Mouse (Mus musculus) neural tube, embryonic 11.5 days (tissue): ENCODE results near the gene Qser1. TPM values are rescaled to one million over a fixed set of nuclear protein-coding genes. Genes with fewer than 3 reads are reported as not detected.
A peak's percentile ranks its signal among the peaks of the same experiment; 100 is the strongest.
"Not testable (repeated sequence)": the region's sequence is repeated elsewhere in the genome, so short reads cannot be mapped to it uniquely, and the experiment has no call there.

Experiments
- ATAC-seq: fragments of 200-750 bp; cut with Nextera tagmentation; 2 replicates; pipeline ENCODE4 v1.8.0; 2017; ENCODE audit warnings: moderate number of reproducible peaks, mild to moderate bottlenecking, moderate TSS enrichment, moderate library complexity; ENCODE audit not compliant: insufficient read depth, low FRiP score, low TSS enrichment
- DNase-seq: peaks from one replicate; pipeline ENCODE4 v3.0.0-alpha.2; 2015; ENCODE audit warnings: low spot score
- H3K27ac ChIP-seq: fragments of 300-500 bp; sonication (generic); 2 replicates; pipeline ENCODE4 v1.5.1; 2014; ENCODE audit warnings: low read depth, mild to moderate bottlenecking, low read length
- H3K27me3 ChIP-seq: fragments of 300-500 bp; sonication (generic); 2 replicates; pipeline ENCODE4 v1.6.1; 2014; ENCODE audit warnings: mild to moderate bottlenecking, low read length, mixed read lengths; ENCODE audit not compliant: control insufficient read depth, insufficient read depth
- H3K36me3 ChIP-seq: fragments of 300-500 bp; sonication (generic); 2 replicates; pipeline ENCODE4 v1.6.1; 2014; ENCODE audit warnings: mild to moderate bottlenecking, low read length, moderate library complexity, mixed read lengths; ENCODE audit not compliant: control insufficient read depth, insufficient read depth
- H3K4me1 ChIP-seq: fragments of 300-500 bp; sonication (generic); 2 replicates; pipeline ENCODE4 v1.6.1; 2014; ENCODE audit warnings: low read length, mixed read lengths; ENCODE audit not compliant: control insufficient read depth, insufficient read depth
- H3K4me2 ChIP-seq: fragments of 300-500 bp; sonication (generic); 2 replicates; pipeline ENCODE4 v1.6.1; 2014; ENCODE audit warnings: low read depth, mild to moderate bottlenecking, moderate library complexity
- H3K4me3 ChIP-seq: fragments of 300-500 bp; sonication (generic); 2 replicates; pipeline ENCODE4 v1.5.1; 2014; ENCODE audit warnings: low read depth, low read length
- H3K9ac ChIP-seq: fragments of 300-500 bp; sonication (generic); 2 replicates; pipeline ENCODE4 v1.6.1; 2014; ENCODE audit warnings: mild to moderate bottlenecking, low read length
- H3K9me3 ChIP-seq: fragments of 300-500 bp; sonication (generic); 2 replicates; pipeline ENCODE4 v1.6.1; 2016; ENCODE audit warnings: low read length; ENCODE audit not compliant: control insufficient read depth
- WGBS: fragments of 180-500 bp; shearing (Covaris S2); extraction: QIAGEN DNeasy Blood & Tissue Kit; methylation state at CpG from one replicate; pipeline ENCODE4 v1.1.7; 2014; 5-methylcytosine and 5-hydroxymethylcytosine counted together
- polyA plus RNA-seq: library from polyadenylated mRNA; unstranded; fragments of >200 nt; fragmentation: Nextera tagmentation; extraction: Ambion mirVana; gene quantifications from 2 replicates; pipeline ENCODE4 v1.2.1, GENCODE M21; 2014

Qser1 gene
- polyA plus RNA-seq: 13.9 and 14.8 TPM in 2 replicates

DNA sequence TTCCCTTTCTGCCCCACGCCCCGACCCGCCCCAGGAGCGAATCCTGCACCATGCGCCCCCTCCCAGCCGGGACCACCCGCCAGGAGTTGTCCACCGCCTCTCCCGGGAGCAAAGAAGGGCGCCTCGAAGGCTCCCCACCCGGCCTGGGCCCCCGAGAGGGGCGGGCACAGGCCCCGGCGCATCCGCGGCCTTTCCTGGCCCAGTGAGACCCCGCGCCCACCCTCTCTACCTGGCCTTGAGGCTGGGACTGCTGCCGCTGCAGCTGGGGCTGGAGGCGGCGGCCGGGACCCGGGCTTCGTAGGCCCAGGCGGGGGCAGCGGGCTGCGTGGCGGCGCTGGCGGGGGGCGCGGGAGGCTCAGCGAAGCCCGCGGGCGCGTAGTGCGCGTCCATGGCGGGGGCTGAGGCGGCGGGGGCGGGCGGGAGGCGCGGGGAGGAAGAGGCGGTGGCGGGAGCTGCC is at the start of gene Qser1:
TSS of gene Qser1 (minus strand) at position 390 of the 457 bp plus-strand sequence.
- 0% methylated on average over 27 of the region's 50 CpGs for WGBS

DNA sequence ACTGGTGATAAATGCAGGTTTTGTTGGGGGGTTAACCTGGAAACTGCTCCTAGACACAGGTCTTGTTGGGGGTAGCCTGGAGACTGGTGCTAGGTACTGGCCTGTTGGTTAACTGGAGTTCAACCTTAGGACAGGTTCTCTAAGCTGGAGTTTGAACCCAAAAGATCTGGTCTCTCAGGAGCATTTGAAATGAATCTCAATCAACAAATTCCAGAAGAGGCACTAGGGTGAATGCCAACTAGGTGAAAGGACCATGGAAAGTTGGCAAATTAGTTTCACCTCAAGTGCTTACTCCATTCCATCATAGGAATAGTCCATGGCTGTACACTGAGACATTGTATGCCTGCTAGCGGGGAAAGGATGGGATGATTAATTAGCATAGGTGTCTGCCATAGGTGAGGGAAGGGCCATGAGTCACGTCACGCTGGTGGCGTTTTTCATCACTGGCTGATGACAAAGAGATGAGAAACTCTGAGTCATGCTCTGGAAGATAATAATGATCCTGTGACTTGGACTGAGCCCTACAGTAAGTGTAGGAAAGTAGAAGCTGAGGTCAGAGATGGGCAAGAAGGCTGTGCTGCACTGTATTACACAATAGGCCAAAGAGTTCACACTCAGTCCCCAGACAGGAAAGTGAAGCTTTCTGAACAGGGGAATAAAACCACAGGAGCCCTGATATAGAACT is 47.8 kb upstream of the Qser1 start:
- Histone ChIP-seq H3K27ac (no peak overlapping the region), H3K9me3 (no peaks in the 10 kb centered on the region), H3K36me3 (no peaks in the 10 kb centered on the region), H3K4me3 (no peak overlapping the region), H3K27me3 (no peaks in the 10 kb centered on the region), H3K9ac (no peak overlapping the region), H3K4me2 (no peak overlapping the region), H3K4me1 (no peaks in the 10 kb centered on the region)
- 90% methylated on average over 4 of the region's 4 CpGs for WGBS
- ATAC-seq: no peak
- DNase-seq: no peak

More for the DNA sequence above, at the start of gene Qser1:
- H3K27ac ChIP-seq: peak within 1 kb of the TSS; percentile 96
- peak; percentile 68 for DNase-seq
- H3K36me3 ChIP-seq: no peaks in the 10 kb centered on the region
- H3K4me2 ChIP-seq: peak within 1 kb of the TSS; percentile 59
- ATAC-seq: peak; percentile 77
- H3K9ac ChIP-seq: peak within 1 kb of the TSS; percentile 98
- peak within 1 kb of the TSS; percentile 84 for H3K4me3 ChIP-seq
- no peaks in the 10 kb centered on the region for H3K9me3 ChIP-seq
- H3K4me1 ChIP-seq: peaks cover 4% of the 10 kb centered on the region
- no peaks in the 10 kb centered on the region for H3K27me3 ChIP-seq

DNA sequence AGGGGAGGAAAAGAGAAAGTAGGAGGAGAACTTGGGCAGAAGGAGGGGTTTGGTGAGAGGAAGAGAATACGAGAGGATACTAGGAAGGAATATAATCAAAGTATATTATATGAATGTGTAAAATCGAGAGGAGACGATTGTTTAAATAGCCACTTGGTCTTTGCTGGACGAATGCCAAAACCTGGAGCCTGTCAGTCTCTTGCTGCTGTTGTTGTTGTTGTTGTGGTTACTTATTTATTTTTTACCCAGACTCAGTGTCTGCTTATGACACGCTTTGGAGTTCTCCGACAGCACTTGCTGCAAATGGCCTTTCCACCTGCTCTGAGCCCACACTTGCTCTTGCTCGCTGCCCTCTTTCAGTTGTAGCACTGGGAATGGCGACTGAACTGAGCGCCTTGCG is 43.9 kb upstream of the Qser1 start:
- ATAC-seq: no peak
- DNase-seq: no peak
- H3K4me2 ChIP-seq: no peak overlapping the region

DNA sequence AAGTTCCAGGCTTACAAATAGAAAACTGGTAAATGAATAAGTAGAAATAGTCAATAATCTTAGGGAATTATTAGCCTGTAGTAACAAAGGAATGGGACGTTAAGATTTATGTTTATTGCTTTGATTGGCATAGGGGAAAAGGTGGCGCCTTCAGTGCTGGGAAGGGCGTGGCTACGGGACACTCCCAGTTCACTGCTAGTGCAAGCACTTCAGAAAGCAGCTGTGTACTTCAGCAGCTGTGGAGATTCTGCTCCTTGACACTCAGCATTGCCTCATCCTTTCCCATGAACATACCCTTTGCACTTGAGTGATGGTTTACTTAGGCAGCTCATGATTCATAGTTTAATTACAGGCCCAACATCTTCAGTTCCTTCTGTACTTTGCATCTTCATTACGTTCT is 42.5 kb upstream of the Qser1 start:
- H3K9me3 ChIP-seq: no peaks in the 10 kb centered on the region
- WGBS: 74% methylated on average over 5 of the region's 5 CpGs
- DNase-seq: no peak

More for the DNA sequence above, 43.9 kb upstream of the Qser1 start:
- Histone ChIP-seq H3K4me1 (no peaks in the 10 kb centered on the region), H3K9ac (no peak overlapping the region), H3K27ac (no peak overlapping the region), H3K4me3 (no peak overlapping the region), H3K27me3 (no peaks in the 10 kb centered on the region), H3K9me3 (no peaks in the 10 kb centered on the region), H3K36me3 (no peaks in the 10 kb centered on the region)
- 88% methylated on average over 10 of the region's 10 CpGs for WGBS

DNA sequence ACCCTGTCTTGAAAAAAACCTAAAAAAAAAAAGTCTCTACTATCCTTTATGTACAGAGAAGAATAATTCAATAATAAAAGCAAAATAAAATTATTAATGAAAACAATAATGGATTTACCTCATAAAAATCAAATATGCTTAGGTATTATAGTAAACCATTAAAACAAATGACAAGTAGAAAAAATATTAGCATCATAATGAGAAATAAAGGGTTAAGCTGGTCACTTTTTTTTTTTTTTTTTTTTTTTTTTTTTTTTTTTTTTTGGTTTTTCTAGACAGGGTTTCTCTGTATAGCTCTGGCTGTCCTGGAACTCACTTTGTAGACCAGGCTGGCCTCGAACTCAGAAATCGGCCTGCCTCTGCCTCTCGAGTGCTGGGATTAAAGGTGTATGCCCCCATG is 41.5 kb upstream of the Qser1 start:
- H3K4me2 ChIP-seq, H3K4me1 ChIP-seq, H3K27ac ChIP-seq, H3K9ac ChIP-seq, ATAC-seq, H3K36me3 ChIP-seq, H3K9me3 ChIP-seq, DNase-seq, H3K27me3 ChIP-seq, H3K4me3 ChIP-seq: not testable (repeated sequence)
- WGBS: 94% methylated on average over 3 of the region's 3 CpGs

More for the DNA sequence above, 42.5 kb upstream of the Qser1 start:
- H3K9ac ChIP-seq: no peak overlapping the region
- no peak for ATAC-seq
- H3K4me3 ChIP-seq: no peak overlapping the region
- no peak overlapping the region for H3K27ac ChIP-seq
- no peaks in the 10 kb centered on the region for H3K27me3 ChIP-seq
- no peaks in the 10 kb centered on the region for H3K36me3 ChIP-seq
- H3K4me1 ChIP-seq: no peaks in the 10 kb centered on the region
- H3K4me2 ChIP-seq: no peak overlapping the region

DNA sequence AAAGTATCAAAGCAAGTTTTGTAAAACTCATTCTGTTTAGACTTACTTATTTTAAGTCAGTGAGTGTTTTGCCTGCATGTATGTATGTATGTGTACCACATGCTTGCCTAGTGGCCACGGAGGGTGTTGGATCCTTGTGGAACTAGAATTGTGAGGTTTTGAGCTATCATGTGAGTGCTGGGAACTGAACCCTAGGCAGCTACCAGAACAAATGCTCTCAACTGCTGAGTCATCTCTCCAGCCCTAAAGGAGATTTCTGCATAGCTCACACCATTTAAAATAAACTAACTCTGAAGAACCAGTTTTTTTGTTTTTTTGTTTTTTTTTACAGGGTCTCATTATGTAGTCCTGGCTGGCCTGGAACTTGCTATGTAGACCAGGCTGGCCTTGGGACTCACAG is 39.7 kb upstream of the Qser1 start:
- WGBS: 59% methylated on average over 1 of the region's 1 CpGs
- H3K4me1 ChIP-seq: no peaks in the 10 kb centered on the region
- no peak overlapping the region for H3K9ac ChIP-seq
- ATAC-seq (no peak), DNase-seq (no peak)
- no peaks in the 10 kb centered on the region for H3K36me3 ChIP-seq
- H3K9me3 ChIP-seq: no peaks in the 10 kb centered on the region
- H3K27ac ChIP-seq: no peak overlapping the region
- H3K27me3 ChIP-seq: no peaks in the 10 kb centered on the region
- H3K4me3 ChIP-seq: no peak overlapping the region
- H3K4me2 ChIP-seq: no peak overlapping the region

DNA sequence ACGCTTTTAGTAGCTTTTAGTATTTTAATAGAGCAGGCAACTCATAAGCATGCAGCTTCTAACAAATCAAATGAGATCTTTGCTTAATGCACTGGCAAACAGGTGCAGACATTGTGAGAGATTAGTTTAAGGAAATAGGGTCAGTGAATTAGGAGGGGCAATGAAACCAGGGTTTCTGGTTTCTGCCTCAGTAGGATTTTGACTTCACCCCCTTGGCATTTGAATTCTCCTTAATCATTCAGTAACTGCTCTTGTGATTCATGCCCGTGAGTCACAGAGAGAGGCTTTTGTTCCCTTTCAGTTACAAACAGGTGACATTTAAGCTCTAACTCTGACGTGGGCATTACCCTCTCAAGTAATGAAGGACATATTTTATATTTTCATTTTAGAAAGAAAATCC is 39.2 kb upstream of the Qser1 start:
- no peaks in the 10 kb centered on the region for H3K27me3 ChIP-seq
- no peaks in the 10 kb centered on the region for H3K9me3 ChIP-seq
- no peak overlapping the region for H3K27ac ChIP-seq
- H3K36me3 ChIP-seq: no peaks in the 10 kb centered on the region
- 49% methylated on average over 3 of the region's 3 CpGs for WGBS
- no peak overlapping the region for H3K4me2 ChIP-seq
- H3K4me3 ChIP-seq: no peak overlapping the region
- ATAC-seq: no peak
- H3K4me1 ChIP-seq: no peaks in the 10 kb centered on the region
- DNase-seq: no peak
- H3K9ac ChIP-seq: no peak overlapping the region

DNA sequence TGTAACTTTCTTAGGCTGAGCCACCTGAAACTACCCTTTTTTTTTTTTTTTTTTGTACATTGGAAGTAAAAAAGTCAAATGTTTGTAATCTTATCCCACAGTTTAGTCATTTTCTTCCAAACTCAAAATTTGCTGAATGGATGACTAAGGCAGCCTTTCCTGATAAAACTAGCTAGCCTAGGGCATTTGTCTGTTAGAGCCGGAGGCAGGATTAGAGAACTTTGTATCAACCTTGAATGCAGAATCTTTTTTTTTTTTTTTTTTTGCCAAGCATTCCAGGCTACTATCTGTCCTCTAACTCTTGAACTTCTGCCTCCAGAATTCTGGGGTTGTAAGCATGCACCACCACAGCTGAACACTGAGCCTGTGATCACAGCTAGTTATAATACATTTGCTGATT is 38.3 kb upstream of the Qser1 start:
- Histone ChIP-seq H3K4me1 (no peaks in the 10 kb centered on the region), H3K9me3 (no peaks in the 10 kb centered on the region), H3K27me3 (no peaks in the 10 kb centered on the region), H3K4me3 (no peak overlapping the region), H3K9ac (no peak overlapping the region), H3K4me2 (no peak overlapping the region), H3K36me3 (no peaks in the 10 kb centered on the region), H3K27ac (no peak overlapping the region)
- ATAC-seq (no peak), DNase-seq (no peak)
- 100% methylated on average over 1 of the region's 1 CpGs for WGBS

DNA sequence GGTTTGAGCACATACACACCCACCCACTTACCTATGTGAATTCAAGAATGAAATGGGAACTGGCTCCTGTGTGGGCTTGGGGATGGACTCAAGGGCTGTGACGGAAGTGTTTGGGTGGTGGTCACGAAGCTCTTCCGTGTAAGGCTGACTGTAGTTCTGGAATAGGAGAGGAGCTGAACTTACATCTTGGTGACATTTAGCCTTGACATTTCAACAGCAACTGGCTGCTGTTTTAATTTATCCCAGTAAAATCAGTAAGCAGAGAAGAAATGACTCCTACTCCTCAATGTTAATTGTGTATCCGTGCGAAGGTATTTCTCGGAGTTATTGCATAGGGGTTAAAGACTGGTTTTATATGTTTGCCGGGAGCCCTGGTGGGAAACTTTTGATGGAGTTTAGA is 36.0 kb upstream of the Qser1 start:
- 93% methylated on average over 7 of the region's 7 CpGs for WGBS
- Histone ChIP-seq H3K4me2 (no peak overlapping the region), H3K9ac (no peak overlapping the region), H3K27me3 (peaks cover 9% of the 10 kb centered on the region; the same call in 1 of the 2 replicates), H3K27ac (no peak overlapping the region), H3K36me3 (no peaks in the 10 kb centered on the region), H3K9me3 (no peaks in the 10 kb centered on the region), H3K4me3 (no peak overlapping the region), H3K4me1 (no peaks in the 10 kb centered on the region; the same call in 1 of the 2 replicates)
- no peak for ATAC-seq
- no peak for DNase-seq
